Mouse (Mus musculus) layer of hippocampus, adult 11-12 months (tissue): ENCODE measurements around the gene Cars2.
A peak's percentile ranks its signal among the peaks of the same experiment; 100 is the strongest.
"Not testable (repeated sequence)": the region's sequence is repeated elsewhere in the genome, so short reads cannot be mapped to it uniquely, and the experiment has no call there.

ENCODE experiments used
- DNase-seq: peaks from one replicate; pipeline ENCODE4 v3.0.0; 2022; ENCODE audit warnings: low spot score

Gene Cars2

GRCm38 (mm10) chr8:11550281-11550948 is at the start of gene Cars2:
Gene Cars2 (minus strand): TSS chr8:11550783.
- DNase-seq, result peak; percentile 92

- no peak for DNase-seq
Observed at GRCm38 (mm10) chr8:11593222-11593884, 42.8 kb upstream of the Cars2 start.

GRCm38 (mm10) chr8:11592296-11592695 is 41.7 kb upstream of the Cars2 start:
- no peak for DNase-seq

- no peak for DNase-seq
Observed at GRCm38 (mm10) chr8:11591837-11592236, 41.3 kb upstream of the Cars2 start.

GRCm38 (mm10) chr8:11586374-11586745 is 35.8 kb upstream of the Cars2 start:
- DNase-seq, result no peak

- no peak for DNase-seq
Observed at GRCm38 (mm10) chr8:11585513-11586373, 35.2 kb upstream of the Cars2 start.

GRCm38 (mm10) chr8:11575604-11576384 is 25.2 kb upstream of the Cars2 start:
- no peak for DNase-seq

- DNase-seq, result no peak
Observed at GRCm38 (mm10) chr8:11574911-11575603, 24.5 kb upstream of the Cars2 start.

- no peak for DNase-seq
Observed at GRCm38 (mm10) chr8:11572428-11572827, 21.8 kb upstream of the Cars2 start.

- no peak for DNase-seq
Observed at GRCm38 (mm10) chr8:11571950-11572349, 21.4 kb upstream of the Cars2 start.

- DNase-seq, result no peak
Observed at GRCm38 (mm10) chr8:11570742-11571141, 20.2 kb upstream of the Cars2 start.

GRCm38 (mm10) chr8:11569260-11570097 is 18.9 kb upstream of the Cars2 start:
- DNase-seq, result no peak

- DNase-seq, result not testable (repeated sequence)
Observed at GRCm38 (mm10) chr8:11568193-11568592, 17.6 kb upstream of the Cars2 start.

- DNase-seq, result no peak
Observed at GRCm38 (mm10) chr8:11564721-11565120, 14.1 kb upstream of the Cars2 start.

- DNase-seq, result no peak
Observed at GRCm38 (mm10) chr8:11564236-11564635, 13.7 kb upstream of the Cars2 start.

- peak; percentile 3 for DNase-seq
Observed at GRCm38 (mm10) chr8:11560220-11560619, 9.6 kb upstream of the Cars2 start.

- DNase-seq, result peak; percentile 3
Observed at GRCm38 (mm10) chr8:11559511-11559910, 8.9 kb upstream of the Cars2 start.

GRCm38 (mm10) chr8:11557768-11558629 is 7.4 kb upstream of the Cars2 start:
- DNase-seq, result peak; percentile 97

GRCm38 (mm10) chr8:11557424-11557767 is 6.8 kb upstream of the Cars2 start:
- no peak for DNase-seq
